Mouse (Mus musculus) inflammation-experienced regulatory T-cells, adult 6 months (primary cell): Measurements from ENCODE around the gene Gm28043. TPM values are rescaled to one million over a fixed set of nuclear protein-coding genes. Genes with fewer than 3 reads are reported as not detected.
"Not testable (repeated sequence)": the region's sequence is repeated elsewhere in the genome, so short reads cannot be mapped to it uniquely, and the experiment has no call there.

Experiments used
- ATAC-seq: one replicate; pipeline ENCODE4 v1.8.0; 2017
- polyA plus RNA-seq, 3 experiments: library from polyadenylated mRNA; unstranded; fragments of 100-300 nt; shearing (Covaris generic); gene quantifications; one replicate each; pipeline ENCODE4 v1.2.1; 2017

Gene Gm28043
- polyA plus RNA-seq, 3 experiments from 2014 or later = 3.7 to 4.4 (median 4.1) TPM

- ATAC-seq = not testable (repeated sequence)
These were observed 99.1 kb downstream of the Gm28043 start for GRCm38 (mm10) chr17:29713734-29714133.

- peak; percentile 99 for ATAC-seq
These were observed 102.2 kb downstream of the Gm28043 start, which contains the start of gene Ccdc167 for GRCm38 (mm10) chr17:29716732-29717445. Gene Ccdc167 (minus strand): TSS chr17:29717044.

GRCm38 (mm10) chr17:29718660-29719059, 104.0 kb downstream of the Gm28043 start:
- ATAC-seq = no peak

GRCm38 (mm10) chr17:29719628-29720575, 105.2 kb downstream of the Gm28043 start:
- ATAC-seq = no peak

- no peak for ATAC-seq
These were observed 106.2 kb downstream of the Gm28043 start for GRCm38 (mm10) chr17:29720755-29721365.

GRCm38 (mm10) chr17:29724610-29725009, 109.9 kb downstream of the Gm28043 start:
- no peak for ATAC-seq

GRCm38 (mm10) chr17:29725027-29725620, 110.4 kb downstream of the Gm28043 start:
- no peak for ATAC-seq

GRCm38 (mm10) chr17:29728082-29728481, 113.4 kb downstream of the Gm28043 start:
- no peak for ATAC-seq

- no peak for ATAC-seq
These were observed 116.0 kb downstream of the Gm28043 start for GRCm38 (mm10) chr17:29730510-29731265.

- ATAC-seq = no peak
These were observed 116.7 kb downstream of the Gm28043 start for GRCm38 (mm10) chr17:29731266-29731952.

- ATAC-seq = no peak
These were observed 117.3 kb downstream of the Gm28043 start for GRCm38 (mm10) chr17:29731953-29732325.

- ATAC-seq = no peak
These were observed 117.8 kb downstream of the Gm28043 start for GRCm38 (mm10) chr17:29732522-29732921.

GRCm38 (mm10) chr17:29736448-29737014, 121.9 kb downstream of the Gm28043 start:
- no peak for ATAC-seq

- no peak for ATAC-seq
These were observed 123.5 kb downstream of the Gm28043 start for GRCm38 (mm10) chr17:29737849-29738804.

- ATAC-seq = no peak
These were observed 132.8 kb downstream of the Gm28043 start for GRCm38 (mm10) chr17:29747466-29747865.
